Mouse (Mus musculus): ENCODE results near the gene Acod1. TPM values are rescaled to one million over a fixed set of nuclear protein-coding genes. Genes with fewer than 3 reads are reported as not detected.

Gene Acod1
- polyA plus RNA-seq, 1 experiment from 2014 or later = 12.2 TPM

GRCm38 (mm10) chr14:103058998-103059397 lies 12.2 kb downstream of the Acod1 start:
- Histone ChIP-seq H3K79me2 (ENCODE audit: inconsistent target) (no peaks in the 10 kb centered on the region), H3K36me3 (ENCODE audit: inconsistent target) (peaks cover 10% of the 10 kb centered on the region), H3K4me3 (ENCODE audit: inconsistent target) (no peak overlapping the region), H3K27ac (peak overlapping the region; percentile 82)
- WGBS (ENCODE audit: missing documents) = 20% methylated on average over 1 of the region's 1 CpGs

GRCm38 (mm10) chr14:103059495-103059894 lies 12.7 kb downstream of the Acod1 start:
- no peaks in the 10 kb centered on the region for H3K79me2 ChIP-seq (ENCODE audit: inconsistent target)
- H3K27ac ChIP-seq = peak overlapping the region; percentile 82
- H3K4me3 ChIP-seq (ENCODE audit: inconsistent target) = no peak overlapping the region
- WGBS (ENCODE audit: missing documents) = 36% methylated on average over 10 of the region's 10 CpGs
- peaks cover 9% of the 10 kb centered on the region for H3K36me3 ChIP-seq (ENCODE audit: inconsistent target)

- H3K4me3 ChIP-seq (ENCODE audit: inconsistent target) = no peak overlapping the region
- H3K36me3 ChIP-seq (ENCODE audit: inconsistent target) = no peaks in the 10 kb centered on the region
- 11% methylated on average over 10 of the region's 10 CpGs for WGBS (ENCODE audit: missing documents)
- H3K27ac ChIP-seq = no peak overlapping the region
- H3K79me2 ChIP-seq (ENCODE audit: inconsistent target) = peaks cover 2% of the 10 kb centered on the region; the same call in 1 of the 2 replicates
These were observed 18.8 kb downstream of the Acod1 start for GRCm38 (mm10) chr14:103065294-103066167.

- 25% methylated on average over 12 of the region's 12 CpGs for WGBS (ENCODE audit: missing documents)
- H3K4me3 ChIP-seq (ENCODE audit: inconsistent target) = peak overlapping the region; percentile 28
- peak overlapping the region; percentile 83 for H3K27ac ChIP-seq
- peaks cover 41% of the 10 kb centered on the region for H3K79me2 ChIP-seq (ENCODE audit: inconsistent target)
- H3K36me3 ChIP-seq (ENCODE audit: inconsistent target) = peaks cover 28% of the 10 kb centered on the region
These were observed 22.7 kb downstream of the Acod1 start for GRCm38 (mm10) chr14:103069465-103069863.

- WGBS (ENCODE audit: missing documents) = under 1% methylated on average over 64 of the region's 65 CpGs
- peak within 1 kb of the TSS; percentile 99 for H3K4me3 ChIP-seq (ENCODE audit: inconsistent target)
- H3K36me3 ChIP-seq (ENCODE audit: inconsistent target) = peaks cover 33% of the 10 kb centered on the region
These were observed 23.3 kb downstream of the Acod1 start, which contains the start of gene Cln5 for GRCm38 (mm10) chr14:103069864-103070611. Gene Cln5, plus strand, starts transcription at chr14:103070216.

GRCm38 (mm10) chr14:103070790-103071189 lies 24.0 kb downstream of the Acod1 start:
- H3K27ac ChIP-seq = peak overlapping the region; percentile 89
- peaks cover 54% of the 10 kb centered on the region for H3K79me2 ChIP-seq (ENCODE audit: inconsistent target)
- peaks cover 41% of the 10 kb centered on the region for H3K36me3 ChIP-seq (ENCODE audit: inconsistent target)
- peak overlapping the region; percentile 99 for H3K4me3 ChIP-seq (ENCODE audit: inconsistent target)
- WGBS (ENCODE audit: missing documents) = 1% methylated on average over 10 of the region's 10 CpGs

More at GRCm38 (mm10) chr14:103069864-103070611, 23.3 kb downstream of the Acod1 start, which contains the start of gene Cln5:
- Histone ChIP-seq H3K27ac (peak within 1 kb of the TSS; percentile 89), H3K79me2 (ENCODE audit: inconsistent target) (peaks cover 47% of the 10 kb centered on the region)

- peaks cover 48% of the 10 kb centered on the region for H3K36me3 ChIP-seq (ENCODE audit: inconsistent target)
- H3K4me3 ChIP-seq (ENCODE audit: inconsistent target) = peak overlapping the region; percentile 99
- 83% methylated on average over 12 of the region's 12 CpGs for WGBS (ENCODE audit: missing documents)
- H3K27ac ChIP-seq = peak overlapping the region; percentile 89; the same call in 1 of the 2 replicates
- H3K79me2 ChIP-seq (ENCODE audit: inconsistent target) = peaks cover 61% of the 10 kb centered on the region
These were observed 24.7 kb downstream of the Acod1 start for GRCm38 (mm10) chr14:103071471-103071870.

- no peak overlapping the region for H3K27ac ChIP-seq
- 90% methylated on average over 4 of the region's 4 CpGs for WGBS (ENCODE audit: missing documents)
- peaks cover 59% of the 10 kb centered on the region for H3K36me3 ChIP-seq (ENCODE audit: inconsistent target)
- H3K4me3 ChIP-seq (ENCODE audit: inconsistent target) = no peak overlapping the region
- H3K79me2 ChIP-seq (ENCODE audit: inconsistent target) = peaks cover 71% of the 10 kb centered on the region
These were observed 26.0 kb downstream of the Acod1 start for GRCm38 (mm10) chr14:103072731-103073130.

- no peak overlapping the region for H3K4me3 ChIP-seq (ENCODE audit: inconsistent target)
- 97% methylated on average over 8 of the region's 8 CpGs for WGBS (ENCODE audit: missing documents)
- H3K27ac ChIP-seq = no peak overlapping the region
- peaks cover 80% of the 10 kb centered on the region for H3K79me2 ChIP-seq (ENCODE audit: inconsistent target)
- peaks cover 63% of the 10 kb centered on the region for H3K36me3 ChIP-seq (ENCODE audit: inconsistent target)
These were observed 27.0 kb downstream of the Acod1 start for GRCm38 (mm10) chr14:103073825-103074224.

GRCm38 (mm10) chr14:103075166-103075565 lies 28.4 kb downstream of the Acod1 start:
- Histone ChIP-seq H3K27ac (no peak overlapping the region), H3K4me3 (ENCODE audit: inconsistent target) (no peak overlapping the region), H3K79me2 (ENCODE audit: inconsistent target) (peaks cover 93% of the 10 kb centered on the region), H3K36me3 (ENCODE audit: inconsistent target) (peaks cover 63% of the 10 kb centered on the region)
- WGBS (ENCODE audit: missing documents) = 87% methylated on average over 7 of the region's 7 CpGs

GRCm38 (mm10) chr14:103077272-103078005 lies 30.7 kb downstream of the Acod1 start:
- Histone ChIP-seq H3K36me3 (ENCODE audit: inconsistent target) (peaks cover 61% of the 10 kb centered on the region), H3K79me2 (ENCODE audit: inconsistent target) (peaks cover 96% of the 10 kb centered on the region), H3K27ac (no peak overlapping the region), H3K4me3 (ENCODE audit: inconsistent target) (no peak overlapping the region)
- WGBS (ENCODE audit: missing documents) = 91% methylated on average over 9 of the region's 9 CpGs

GRCm38 (mm10) chr14:103078006-103078912 lies 31.5 kb downstream of the Acod1 start:
- no peak overlapping the region for H3K4me3 ChIP-seq (ENCODE audit: inconsistent target)
- no peak overlapping the region for H3K27ac ChIP-seq
- 82% methylated on average over 16 of the region's 16 CpGs for WGBS (ENCODE audit: missing documents)
- H3K36me3 ChIP-seq (ENCODE audit: inconsistent target) = peaks cover 61% of the 10 kb centered on the region
- peaks cover 96% of the 10 kb centered on the region for H3K79me2 ChIP-seq (ENCODE audit: inconsistent target)

- H3K27ac ChIP-seq = no peak overlapping the region
- H3K36me3 ChIP-seq (ENCODE audit: inconsistent target) = peaks cover 61% of the 10 kb centered on the region
- 94% methylated on average over 7 of the region's 9 CpGs for WGBS (ENCODE audit: missing documents)
These were observed 32.6 kb downstream of the Acod1 start for GRCm38 (mm10) chr14:103079209-103079977.

More at GRCm38 (mm10) chr14:103079209-103079977, 32.6 kb downstream of the Acod1 start:
- H3K79me2 ChIP-seq (ENCODE audit: inconsistent target) = peaks cover 96% of the 10 kb centered on the region
- no peak overlapping the region for H3K4me3 ChIP-seq (ENCODE audit: inconsistent target)

Measured in macrophage (primary cell).